10 mouse cellular contexts compared by ENCODE assay signal in genomic region chr3:89953420-89953819, GRCm38 (mm10). TPM values are rescaled to one million over a fixed set of nuclear protein-coding genes. Genes with fewer than 3 reads are reported as not detected.
DNase-seq lines count a peak whose midpoint lies in the region; ATAC-seq and TF ChIP-seq lines count a peak whose summit lies in the region.
"Had no signal": no experiment of that assay in that cellular context is flagged by ENCODE, and none has a peak within 500 bp of the region (broad histone marks: within the 10 kb centered on the region; RNA-seq: fewer than 3 reads in every experiment).

No protein-coding gene starts in this region.

- H3K27ac ChIP-seq in midbrain, embryonic 11.5 days (ENCODE audit: low read depth, low read length) = no peak overlapping the region
- H3K27ac ChIP-seq in midbrain, embryonic 13.5 days = no peak overlapping the region
- no peak overlapping the region for H3K27ac ChIP-seq in kidney, adult 2 months (ENCODE audit: insufficient read depth, low read depth, low read length)
- 0 out of 2 replicates have a peak overlapping the region, but pooled peaks have one; percentile 27 for H3K27ac ChIP-seq in limb, embryonic 15.5 days
- H3K27ac ChIP-seq: embryonic facial prominence, embryonic 15.5 days; stomach, embryonic 15.5 days had no signal

- peak; percentile 52; the same call in 1 of the 2 replicates for ATAC-seq in midbrain, embryonic 11.5 days (ENCODE audit: low FRiP score)
- no peak for ATAC-seq in midbrain, embryonic 13.5 days
- ATAC-seq in limb, embryonic 15.5 days (ENCODE audit: insufficient number of reproducible peaks, low FRiP score, low TSS enrichment, low read depth) = no peak
- peak; percentile 73 for ATAC-seq in neutrophil, adult 5-6 weeks (ENCODE audit: extremely low read depth, insufficient number of reproducible peaks, low FRiP score, poor library complexity, severe bottlenecking)

- no peak for TF ChIP-seq POLR2A in kidney, adult 2 months (IDR thresholded peaks at IDR 0.05; ENCODE audit: low read depth, low read length)

- H3K36me3 ChIP-seq in midbrain, embryonic 11.5 days (ENCODE audit: control insufficient read depth, insufficient read depth, low read length) = peaks cover 25% of the 10 kb centered on the region
- peaks cover 95% of the 10 kb centered on the region for H3K36me3 ChIP-seq in midbrain, embryonic 13.5 days
- no peaks in the 10 kb centered on the region for H3K36me3 ChIP-seq in kidney, adult 2 months (ENCODE audit: control insufficient read depth, insufficient read depth, low read length)
- H3K36me3 ChIP-seq in limb, embryonic 15.5 days = peaks cover 95% of the 10 kb centered on the region

- 3% methylated on average over 4 of the region's 4 CpGs for WGBS in midbrain, embryonic 11.5 days
- WGBS in midbrain, embryonic 13.5 days = 5% methylated on average over 4 of the region's 4 CpGs
- 0% methylated on average over 4 of the region's 4 CpGs for WGBS in kidney, adult 2 months
- WGBS in limb, embryonic 15.5 days = 1% methylated on average over 4 of the region's 4 CpGs

- H3K4me2 ChIP-seq in midbrain, embryonic 11.5 days = no peak overlapping the region
- no peak overlapping the region for H3K4me2 ChIP-seq in midbrain, embryonic 13.5 days (replicated peaks)
- H3K4me2 ChIP-seq in limb, embryonic 15.5 days = no peak overlapping the region
- H3K4me2 ChIP-seq: embryonic facial prominence, embryonic 15.5 days; stomach, embryonic 15.5 days had no signal

- no peaks in the 10 kb centered on the region for H3K27me3 ChIP-seq in midbrain, embryonic 11.5 days (ENCODE audit: control insufficient read depth, insufficient read depth, low read length)
- no peaks in the 10 kb centered on the region for H3K27me3 ChIP-seq in midbrain, embryonic 13.5 days
- no peaks in the 10 kb centered on the region for H3K27me3 ChIP-seq in kidney, adult 2 months (replicated peaks; ENCODE audit: control insufficient read depth, insufficient read depth, low read length)
- no peaks in the 10 kb centered on the region for H3K27me3 ChIP-seq in limb, embryonic 15.5 days
- H3K27me3 ChIP-seq: embryonic facial prominence, embryonic 15.5 days; stomach, embryonic 15.5 days had no signal

- TF ChIP-seq CTCF in kidney, adult 2 months (conservative IDR thresholded peaks at IDR 0.05; ENCODE audit: insufficient read depth, insufficient read length, low read depth, low read length) = peak; percentile 97

- no peak overlapping the region for H3K9ac ChIP-seq in midbrain, embryonic 11.5 days (ENCODE audit: low read length)
- no peak overlapping the region for H3K9ac ChIP-seq in midbrain, embryonic 13.5 days (replicated peaks)
- H3K9ac ChIP-seq in limb, embryonic 15.5 days = no peak overlapping the region
- H3K9ac ChIP-seq: embryonic facial prominence, embryonic 15.5 days; stomach, embryonic 15.5 days had no signal

- H3K9me3 ChIP-seq in midbrain, embryonic 11.5 days (ENCODE audit: control insufficient read depth, low read length) = no peaks in the 10 kb centered on the region
- no peaks in the 10 kb centered on the region for H3K9me3 ChIP-seq in midbrain, embryonic 13.5 days
- H3K9me3 ChIP-seq in limb, embryonic 15.5 days = no peaks in the 10 kb centered on the region
- H3K9me3 ChIP-seq: embryonic facial prominence, embryonic 15.5 days; stomach, embryonic 15.5 days had no signal

- H3K4me1 ChIP-seq in midbrain, embryonic 11.5 days (ENCODE audit: control insufficient read depth, insufficient read depth, low read length) = no peaks in the 10 kb centered on the region
- H3K4me1 ChIP-seq in midbrain, embryonic 13.5 days (replicated peaks) = peaks cover under 1% of the 10 kb centered on the region; the same call in 1 of the 2 replicates
- H3K4me1 ChIP-seq in kidney, adult 2 months (ENCODE audit: control insufficient read depth, insufficient read depth, low read length) = no peaks in the 10 kb centered on the region; the same call in 1 of the 2 replicates
- H3K4me1 ChIP-seq in limb, embryonic 15.5 days = 0 out of 2 replicates have a peak, but pooled peaks cover 5% of the 10 kb centered on the region
- H3K4me1 ChIP-seq: embryonic facial prominence, embryonic 15.5 days; stomach, embryonic 15.5 days had no signal

- H3K4me3 ChIP-seq in midbrain, embryonic 11.5 days (ENCODE audit: low read depth, low read length) = no peak overlapping the region
- H3K4me3 ChIP-seq in midbrain, embryonic 13.5 days (replicated peaks) = no peak overlapping the region
- H3K4me3 ChIP-seq in kidney, adult 2 months (ENCODE audit: insufficient read depth, low read depth, low read length) = no peak overlapping the region
- H3K4me3 ChIP-seq in limb, embryonic 15.5 days = no peak overlapping the region
- H3K4me3 ChIP-seq: embryonic facial prominence, embryonic 15.5 days; stomach, embryonic 15.5 days had no signal

- DNase-seq in midbrain, embryonic 11.5 days (ENCODE audit: low spot score, missing footprints) = peak; percentile 94
- peak; percentile 80 for DNase-seq in cerebellum, adult 9-10 months
- peak; percentile 51 to 62 for DNase-seq in frontal cortex, postnatal 25 days (ENCODE audit: low spot score in 2 of 2)
- DNase-seq in kidney, adult 2 months = peak; percentile 84
- DNase-seq in thymus, adult 18-20 months = peak; percentile 46 to 64

RNA-seq across cellular contexts. Expression of gene Atp8b2, which starts 9.9 kb away (rescaled TPM):
- polyA plus RNA-seq in midbrain, embryonic 11.5 days (2014; fragmentation: Nextera tagmentation; extraction: Ambion mirVana) = 8.0 and 11.4 TPM in 2 replicates
- polyA plus RNA-seq in midbrain, embryonic 13.5 days (2015; fragmentation: Nextera tagmentation; extraction: Ambion mirVana) = 11.7 and 12.6 TPM in 2 replicates
- 21.9 and 23.5 TPM in 2 replicates for polyA plus RNA-seq in kidney, adult 2 months (2012; rRNA removed)
- 18.6 and 18.9 TPM in 2 replicates for polyA plus RNA-seq in limb, embryonic 15.5 days (2015; fragmentation: Nextera tagmentation; extraction: Ambion mirVana)
- total RNA-seq in neutrophil, adult 5-6 weeks (2017) = 37.9 and 45.4 TPM in 2 replicates

RNA-seq across cellular contexts. Expression of gene Il6ra, which starts 40.4 kb away (rescaled TPM):
- 0.36 and 0.45 TPM in 2 replicates for polyA plus RNA-seq in midbrain, embryonic 11.5 days (2014; fragmentation: Nextera tagmentation; extraction: Ambion mirVana)
- 0.44 and 0.46 TPM in 2 replicates for polyA plus RNA-seq in midbrain, embryonic 13.5 days (2015; fragmentation: Nextera tagmentation; extraction: Ambion mirVana)
- 3.2 and 4.1 TPM in 2 replicates for polyA plus RNA-seq in kidney, adult 2 months (2012; rRNA removed)
- 2.9 and 3.0 TPM in 2 replicates for polyA plus RNA-seq in limb, embryonic 15.5 days (2015; fragmentation: Nextera tagmentation; extraction: Ambion mirVana)
- 46.4 and 50.0 TPM in 2 replicates for total RNA-seq in neutrophil, adult 5-6 weeks (2017)

RNA-seq across cellular contexts. Expression of gene Hax1, which starts 45.2 kb away (rescaled TPM):
- polyA plus RNA-seq in midbrain, embryonic 11.5 days (2014; fragmentation: Nextera tagmentation; extraction: Ambion mirVana) = 173 and 176 TPM in 2 replicates
- polyA plus RNA-seq in midbrain, embryonic 13.5 days (2015; fragmentation: Nextera tagmentation; extraction: Ambion mirVana) = 139 and 148 TPM in 2 replicates
- polyA plus RNA-seq in kidney, adult 2 months (2012; rRNA removed) = 130 and 138 TPM in 2 replicates
- polyA plus RNA-seq in limb, embryonic 15.5 days (2015; fragmentation: Nextera tagmentation; extraction: Ambion mirVana) = 143 and 146 TPM in 2 replicates
- 56.1 and 62.5 TPM in 2 replicates for total RNA-seq in neutrophil, adult 5-6 weeks (2017)

Comparison
In these comparisons a context has a peak if more than half of its experiments do, and no peak if none do; other contexts are left out.
1. ATAC-seq: peak in midbrain, embryonic 11.5 days (single experiment) and neutrophil, adult 5-6 weeks (single experiment); none in midbrain, embryonic 13.5 days (single experiment) and limb, embryonic 15.5 days (single experiment).
2. Peak in every context shown above with its lines, with median percentiles within 50 percentile points of each other: DNase-seq.